Mouse (Mus musculus): Measurements from ENCODE around the gene Sec14l4.

The Sec14l4 gene

DNA sequence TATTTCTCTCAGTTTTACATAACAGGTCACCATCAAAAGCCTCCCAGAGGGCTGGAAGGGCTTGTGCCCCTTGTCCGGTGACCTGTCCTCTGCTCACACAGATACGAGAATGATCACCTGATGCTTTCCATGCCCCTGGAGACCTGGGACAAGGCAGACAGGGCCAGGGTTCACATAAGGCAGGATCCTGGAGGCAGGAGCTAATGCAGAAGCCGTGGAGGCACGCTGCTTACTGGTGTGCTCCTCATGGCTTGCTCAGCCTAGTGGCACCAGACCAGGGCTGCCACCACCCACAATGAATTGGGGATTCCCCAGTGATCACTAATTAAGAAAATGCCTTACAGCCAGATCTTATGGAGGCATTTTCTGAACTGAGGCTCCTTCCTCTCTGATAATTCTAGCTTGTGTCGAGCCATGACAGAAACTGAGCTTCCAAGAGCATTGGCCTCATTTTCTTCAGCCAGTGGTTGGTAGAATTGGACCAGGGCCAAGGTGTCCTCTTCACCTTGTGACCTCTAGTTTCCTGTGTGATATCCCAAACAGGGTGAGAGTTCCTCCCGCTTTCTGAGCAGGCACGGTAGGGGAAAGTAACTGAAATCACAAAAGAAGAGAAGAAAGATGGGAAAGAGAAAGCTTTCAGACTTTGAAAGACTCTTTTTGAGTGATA lies 47.1 kb downstream of the Sec14l4 start:
- DNase-seq (ENCODE audit: low spot score in 2 of 2): no peak

DNA sequence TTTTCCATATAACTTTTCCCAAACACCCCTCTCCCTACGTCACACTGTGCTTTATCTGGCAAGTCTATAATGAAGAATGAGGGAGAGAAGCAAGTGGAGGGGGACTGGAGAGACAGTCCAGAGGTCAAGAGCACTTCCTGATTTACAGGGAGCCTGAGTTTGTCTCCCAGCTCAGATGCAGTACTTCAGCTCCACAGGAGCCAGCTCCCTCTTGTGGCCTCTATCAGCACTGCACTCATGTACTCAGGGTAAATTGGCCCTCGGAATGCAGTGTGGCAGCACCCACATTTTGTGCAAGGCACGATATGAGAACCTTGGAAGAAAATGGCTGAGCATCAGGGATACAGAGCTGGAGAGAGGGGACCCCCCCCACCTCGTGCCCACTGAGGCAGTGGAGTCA lies 49.0 kb downstream of the Sec14l4 start:
- no peak for DNase-seq (ENCODE audit: low spot score in 2 of 2)

DNA sequence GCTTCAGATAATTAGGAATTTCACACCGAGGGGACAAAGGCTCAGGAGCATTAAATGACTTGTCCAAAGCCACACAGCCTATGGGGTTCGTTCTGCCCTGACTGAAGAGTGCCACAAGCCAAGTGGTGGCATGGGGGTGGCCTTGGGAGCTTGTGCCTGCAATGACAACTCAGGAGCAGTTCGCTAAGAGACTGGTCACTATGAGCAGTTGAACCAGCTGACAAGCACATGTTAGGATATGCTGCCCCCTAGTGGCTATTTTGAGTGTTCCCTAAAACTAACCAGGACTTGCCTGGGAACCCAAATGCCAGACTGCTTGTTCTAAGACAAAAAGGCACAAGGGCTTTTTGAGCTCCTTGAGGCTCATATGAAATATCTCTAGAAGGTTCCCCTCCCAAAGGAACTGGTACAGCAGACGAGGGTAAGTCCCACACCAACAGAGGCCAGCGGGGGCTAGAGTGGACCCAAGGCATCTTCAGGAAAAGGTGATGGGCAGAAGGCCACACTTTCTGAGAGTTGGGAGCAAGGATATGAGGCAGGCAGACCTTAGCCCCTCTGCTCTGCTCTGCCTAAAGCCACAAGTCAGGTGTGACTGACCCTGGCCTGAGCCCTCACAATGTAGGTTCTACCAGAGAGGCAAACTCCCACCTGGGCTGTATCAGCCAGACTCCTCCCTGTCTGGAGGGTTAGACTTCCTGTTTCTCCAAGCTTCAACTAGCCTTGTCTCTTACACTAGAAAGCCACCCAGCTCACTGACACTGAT lies 52.2 kb downstream of the Sec14l4 start:
- peak; percentile 34 to 43 for DNase-seq (ENCODE audit: low spot score in 2 of 2)

DNA sequence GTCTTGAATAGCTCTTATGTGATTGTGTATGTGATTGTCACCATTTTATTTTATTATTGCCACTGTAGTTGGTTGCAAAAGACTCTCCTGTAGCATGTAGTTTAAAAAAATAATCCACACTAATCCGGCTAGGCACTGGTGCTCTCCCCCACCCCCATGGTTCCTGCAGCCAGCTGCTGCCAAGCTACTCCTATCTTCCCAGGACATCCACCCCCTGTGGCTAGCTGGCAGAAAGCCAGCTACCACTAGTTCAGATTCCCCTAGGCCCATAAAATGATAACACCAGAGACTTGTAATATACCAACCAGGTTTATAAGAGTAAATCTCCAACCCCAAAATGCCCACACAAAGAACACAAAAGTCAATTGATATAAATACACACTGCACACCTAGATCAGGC lies 55.0 kb downstream of the Sec14l4 start:
- DNase-seq (ENCODE audit: low spot score in 2 of 2): no peak

DNA sequence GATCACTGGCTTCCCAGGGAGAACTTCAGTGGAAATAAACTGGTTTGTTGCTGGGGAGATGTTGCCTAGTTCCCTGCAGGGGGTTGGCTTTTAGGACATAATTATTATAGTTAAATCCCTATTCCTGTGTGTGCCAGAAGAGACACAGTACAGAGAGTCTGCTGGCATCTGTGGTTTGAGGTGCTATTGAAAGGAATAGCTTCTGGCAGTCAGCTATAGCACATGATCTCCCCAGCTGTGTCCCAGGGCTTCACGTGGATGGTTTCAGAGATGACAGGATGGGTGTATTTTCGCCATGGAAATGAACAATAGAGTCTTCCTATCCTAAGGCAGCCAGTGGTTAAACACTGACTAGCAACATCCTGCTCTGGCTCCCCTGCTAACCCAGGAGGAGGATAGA lies 56.0 kb downstream of the Sec14l4 start:
- no peak for DNase-seq (ENCODE audit: low spot score in 2 of 2)

DNA sequence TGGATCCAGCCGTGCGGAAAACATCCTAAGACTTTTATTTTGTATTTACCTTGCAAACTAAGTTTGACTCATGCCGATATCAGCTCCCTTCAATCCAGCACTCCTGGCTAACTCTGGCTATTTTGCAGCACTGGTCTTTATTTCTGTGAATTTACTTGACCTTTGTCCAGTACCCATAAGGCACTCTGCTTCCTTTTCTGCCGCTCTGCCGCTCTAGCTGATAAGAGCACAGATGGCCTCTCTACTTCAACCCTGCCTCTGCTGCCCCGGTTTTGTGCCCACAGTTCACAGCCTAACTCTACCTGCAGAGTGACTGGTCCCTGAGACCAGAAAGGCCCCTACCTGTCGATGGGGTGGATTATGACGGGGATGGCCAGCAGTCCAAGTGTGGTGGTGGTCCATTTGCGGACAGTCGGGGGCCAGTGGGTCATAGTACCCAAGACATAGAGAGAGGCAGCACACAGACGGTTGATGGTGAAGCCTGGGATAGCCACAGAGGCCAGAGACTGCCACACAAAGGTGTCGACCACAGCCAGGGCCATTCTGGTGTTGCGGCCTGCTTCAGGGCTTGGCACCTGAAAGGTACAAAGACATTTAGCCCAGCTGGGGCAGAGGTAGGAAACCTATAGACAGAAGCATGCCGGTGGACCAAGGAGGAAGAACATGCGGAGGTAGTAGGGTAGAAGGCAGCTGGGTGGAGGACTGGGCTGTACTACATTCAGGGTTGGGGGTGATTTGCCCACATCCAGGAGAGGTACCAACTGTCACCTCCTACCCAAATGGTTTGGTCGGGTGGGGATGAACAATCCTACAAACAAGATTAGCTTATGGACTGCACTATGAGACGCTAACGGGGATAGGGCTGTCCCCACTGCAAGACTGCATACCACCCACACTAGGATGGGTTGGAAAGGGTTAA lies 62.5 kb downstream of the Sec14l4 start:
- no peak for DNase-seq (ENCODE audit: low spot score in 2 of 2)

DNA sequence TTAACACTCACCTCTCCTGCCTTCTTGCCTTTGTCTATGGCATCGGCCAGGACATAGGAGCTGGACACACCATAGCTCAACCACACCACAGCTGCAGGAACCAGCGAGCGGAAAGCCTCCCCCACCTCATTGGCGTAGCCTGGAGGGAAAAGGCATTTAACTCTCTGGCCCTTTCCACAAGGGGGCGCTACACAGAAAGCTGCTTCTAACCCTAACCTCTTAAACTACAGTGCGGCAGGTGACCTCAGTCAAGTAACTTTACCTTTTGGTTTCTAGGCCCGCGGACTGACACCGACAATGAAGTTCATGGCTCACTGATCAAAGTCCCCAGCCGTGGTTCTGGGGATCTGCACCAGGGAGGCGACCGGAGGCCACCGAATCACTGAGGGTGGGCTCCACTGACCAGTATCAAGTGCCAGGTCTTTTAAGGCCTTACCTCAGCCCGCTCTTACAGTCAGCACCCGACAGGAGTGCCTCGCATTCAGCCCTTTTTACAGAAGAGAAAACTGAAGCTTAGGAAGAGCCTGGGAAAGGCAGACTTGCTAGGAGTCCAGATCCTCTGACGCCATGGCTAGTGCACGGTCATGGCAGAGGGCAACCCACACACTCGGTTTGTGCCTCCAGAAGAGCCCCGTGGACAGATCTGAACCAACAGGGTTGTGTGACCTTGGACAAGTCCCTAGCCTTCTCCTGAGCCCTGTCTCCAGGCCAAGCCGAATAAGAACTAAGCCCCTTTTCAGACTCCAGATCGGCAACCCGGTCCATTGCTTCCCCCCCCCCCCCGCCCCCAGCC lies 63.3 kb downstream of the Sec14l4 start:
- peak; percentile 41 to 65 for DNase-seq (ENCODE audit: low spot score in 2 of 2)

DNA sequence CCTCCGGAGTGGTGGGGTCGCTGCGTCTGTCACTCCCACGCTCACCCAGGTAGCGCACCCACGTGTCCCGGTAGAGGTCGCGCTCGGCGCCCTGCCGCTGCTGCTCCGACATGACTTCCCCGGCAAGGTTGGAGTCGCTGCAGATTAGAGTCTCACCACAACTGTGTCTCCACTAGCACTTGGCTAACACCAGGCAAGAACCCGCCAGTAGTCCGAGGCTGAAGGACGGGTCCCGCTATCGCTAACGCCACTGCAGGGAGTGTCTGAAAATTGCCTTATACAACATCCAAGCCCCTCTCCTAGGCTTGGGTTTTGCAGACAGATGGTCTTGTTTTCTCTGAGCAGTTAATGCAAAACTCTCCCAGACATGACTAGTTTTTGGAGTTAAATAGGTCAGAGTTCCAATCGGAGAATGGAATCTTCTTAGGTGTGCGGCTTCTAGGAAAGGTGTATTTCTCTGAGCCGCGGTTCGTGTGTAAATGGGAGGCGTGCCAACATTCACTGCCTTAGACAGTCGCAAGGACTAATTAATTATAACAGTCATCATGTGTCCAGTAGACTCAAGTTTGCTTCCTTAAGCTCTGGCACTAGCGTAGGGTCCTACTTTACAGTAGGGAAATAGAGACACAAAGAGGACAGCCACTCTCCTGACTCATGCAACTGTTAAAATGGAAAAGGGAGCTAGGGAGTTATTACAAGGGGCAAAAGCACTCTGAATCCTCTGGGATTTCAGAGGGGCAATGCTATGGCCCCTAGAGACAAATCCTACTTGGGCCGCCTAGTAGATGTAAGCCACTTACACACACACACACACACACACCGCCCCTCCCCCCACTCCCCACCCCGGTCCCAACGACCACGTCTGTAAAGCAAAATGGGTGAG lies 64.2 kb downstream of the Sec14l4 start, which contains the start of gene Mtfp1:
TSS of gene Mtfp1 (minus strand) at position 275 of the 883 bp plus-strand sequence.
- DNase-seq (ENCODE audit: low spot score in 2 of 2): peak; percentile 73 to 74

DNA sequence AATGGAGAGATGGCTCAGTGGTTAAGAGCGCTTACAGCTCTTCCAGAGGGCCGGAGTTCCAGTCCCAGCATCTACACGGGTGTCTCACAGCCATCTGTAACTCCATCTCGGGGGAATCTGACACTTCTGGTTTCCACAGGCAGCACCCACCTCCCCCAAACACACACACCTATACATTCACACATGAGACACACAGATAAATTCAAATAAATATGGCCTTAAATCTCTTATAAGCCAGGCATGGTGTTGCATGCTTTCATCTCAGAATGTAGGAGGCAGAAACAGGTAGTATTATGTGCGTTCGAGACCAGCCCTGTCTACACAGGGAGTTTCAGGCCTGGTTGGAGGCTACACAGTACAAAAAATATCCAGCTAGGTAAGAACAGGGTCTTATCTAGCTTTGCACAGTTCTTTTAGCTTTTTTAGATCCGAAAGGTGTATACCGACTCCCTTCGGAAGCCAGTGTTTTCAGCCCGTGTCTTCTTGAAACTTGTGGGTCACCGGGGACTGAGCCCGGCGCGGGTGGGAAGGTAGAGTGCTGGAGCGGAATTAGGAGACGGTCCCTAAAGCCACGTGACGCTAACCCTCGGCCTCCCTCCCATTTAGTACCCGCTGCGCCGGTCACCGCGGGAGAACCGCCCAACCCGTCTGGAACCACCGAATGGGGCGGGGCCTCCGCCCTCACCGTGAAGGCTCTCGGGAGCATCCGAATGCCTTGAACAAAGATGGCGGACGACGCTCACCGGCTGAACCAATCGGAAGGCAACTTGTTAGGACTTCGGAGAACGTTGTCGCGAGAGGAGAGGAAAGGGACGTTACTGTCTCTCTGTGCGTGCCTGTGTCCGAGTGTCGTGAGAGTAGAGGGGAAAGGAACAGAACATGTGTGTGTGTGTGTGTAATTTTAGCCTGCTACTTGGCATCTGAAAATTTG lies 65.1 kb downstream of the Sec14l4 start:
- DNase-seq (ENCODE audit: low spot score in 2 of 2): peak; percentile 98

DNA sequence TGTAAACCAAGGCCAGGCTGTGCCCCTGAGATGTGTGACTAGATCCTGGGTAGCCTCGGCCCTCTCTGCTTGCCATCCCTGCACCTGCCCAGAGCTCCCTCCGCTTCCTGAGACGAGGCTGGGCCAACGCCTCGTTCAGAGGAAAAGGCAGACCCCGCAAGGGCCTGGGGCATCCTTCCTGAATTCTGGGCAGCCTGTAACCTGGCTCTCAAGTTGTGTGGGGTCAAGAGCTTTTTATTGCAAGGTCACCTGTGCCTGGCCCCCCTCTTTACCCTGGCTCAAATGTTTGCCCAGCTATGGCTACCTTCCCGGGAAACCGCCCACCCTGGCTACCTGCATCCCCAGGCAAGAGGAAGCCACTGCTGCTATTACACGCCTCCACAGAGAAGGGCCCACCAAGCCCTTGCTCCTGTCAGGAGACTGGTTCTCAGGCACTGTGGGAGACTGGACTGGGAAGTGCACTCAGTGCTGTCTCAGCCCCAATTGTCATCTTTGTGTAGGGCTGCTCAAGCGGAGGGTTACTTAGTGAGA lies 65.9 kb downstream of the Sec14l4 start:
- no peak for DNase-seq (ENCODE audit: low spot score in 2 of 2)
